Mouse (Mus musculus) mouse embryonic stem cell (cell line): ENCODE measurements around the gene Srxn1.

ENCODE experiments used
- in situ Hi-C, 2 experiments: fragments of 300-500 bp; cut with MboI; formaldehyde crosslinking; loops; 1 replicate in 1 of 2; 3 replicates in 1 of 2; pipeline ENCODE4 v1.14.3; 2019 to 2020; ENCODE audit warnings: low sequenced_read_pairs in 2 of 2, low pct_unique_long_range_greater_than_20kb in 1 of 2, mixed read lengths in 1 of 2; ENCODE audit not compliant: unreplicated experiment in 1 of 2

The Srxn1 gene

GRCm38 (mm10) chr2:152143279-152144157, 38.2 kb downstream of the Srxn1 start, which contains the start of gene Tcf15:
Gene Tcf15 (plus strand): TSS chr2:152143561.
- in situ Hi-C loops: no loop called here

- in situ Hi-C loops: no loop called here
Observed at GRCm38 (mm10) chr2:152144158-152144450, 38.8 kb downstream of the Srxn1 start.

DNA sequence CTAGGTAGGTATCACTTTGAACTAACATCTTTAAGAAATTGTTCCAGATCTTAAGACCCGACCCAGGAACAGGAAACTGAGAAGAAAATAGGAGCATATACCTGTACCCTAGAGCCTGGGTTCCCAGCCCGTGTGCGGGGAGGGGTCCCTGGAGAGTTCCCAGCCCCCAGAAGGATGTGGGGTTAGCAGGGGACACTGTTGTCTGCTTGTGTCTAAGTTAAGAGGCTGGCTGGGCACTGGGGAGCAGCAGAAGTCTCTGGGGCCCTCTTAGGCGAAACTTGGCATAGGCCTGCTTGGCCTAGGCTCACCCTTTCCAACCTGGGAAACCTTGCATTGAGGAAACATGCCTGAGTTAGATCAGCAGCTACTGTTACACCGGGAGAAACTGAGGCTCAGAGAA, 39.2 kb downstream of the Srxn1 start:
- in situ Hi-C loops: no loop called here

GRCm38 (mm10) chr2:152145711-152146110, 40.4 kb downstream of the Srxn1 start:
- in situ Hi-C loops: no loop called here

GRCm38 (mm10) chr2:152147079-152147478, 41.8 kb downstream of the Srxn1 start:
- in situ Hi-C loops: no loop called here

- in situ Hi-C loops: no loop called here
Observed at GRCm38 (mm10) chr2:152148675-152149074, 43.4 kb downstream of the Srxn1 start.

DNA sequence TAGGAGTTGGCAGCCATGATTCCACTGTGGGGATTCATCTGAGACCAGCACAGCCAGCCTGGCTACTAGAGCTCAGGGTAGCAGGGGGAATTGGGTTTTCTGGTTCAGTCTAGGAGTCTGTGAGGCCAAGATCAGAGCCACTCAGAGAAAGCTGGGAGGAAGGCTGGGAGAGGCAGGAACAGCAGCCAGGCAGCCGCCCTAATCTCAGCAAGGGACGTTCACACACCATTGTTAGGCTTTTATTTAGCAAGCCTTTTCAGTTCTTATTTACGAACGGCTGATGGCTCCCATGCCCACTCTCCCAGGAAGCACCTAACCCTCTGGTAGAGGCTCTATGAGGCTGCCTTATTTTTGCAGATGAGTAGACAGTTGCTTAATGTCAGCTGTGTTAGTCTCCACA, 44.6 kb downstream of the Srxn1 start:
- in situ Hi-C loops: no loop called here

DNA sequence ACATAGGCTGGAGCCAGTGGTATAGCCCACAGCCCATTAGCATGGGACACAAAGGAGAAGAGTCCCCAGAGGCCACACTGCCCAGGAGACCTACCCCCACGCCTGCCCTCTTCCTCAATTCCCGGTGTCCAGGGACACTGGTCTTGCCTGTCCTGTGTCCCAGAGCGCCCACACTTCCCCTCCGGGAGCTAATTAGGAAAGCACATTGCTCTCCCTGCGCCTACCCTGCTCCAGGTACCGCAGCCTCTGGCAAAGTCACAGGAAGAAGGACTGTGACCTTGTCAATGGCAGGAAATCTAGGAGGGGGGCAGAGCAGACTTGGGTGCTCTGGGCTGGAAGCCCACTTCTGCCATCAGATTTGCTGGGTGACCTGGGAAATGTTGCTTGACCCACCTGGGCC, 45.1 kb downstream of the Srxn1 start:
- in situ Hi-C loops: no loop called here

DNA sequence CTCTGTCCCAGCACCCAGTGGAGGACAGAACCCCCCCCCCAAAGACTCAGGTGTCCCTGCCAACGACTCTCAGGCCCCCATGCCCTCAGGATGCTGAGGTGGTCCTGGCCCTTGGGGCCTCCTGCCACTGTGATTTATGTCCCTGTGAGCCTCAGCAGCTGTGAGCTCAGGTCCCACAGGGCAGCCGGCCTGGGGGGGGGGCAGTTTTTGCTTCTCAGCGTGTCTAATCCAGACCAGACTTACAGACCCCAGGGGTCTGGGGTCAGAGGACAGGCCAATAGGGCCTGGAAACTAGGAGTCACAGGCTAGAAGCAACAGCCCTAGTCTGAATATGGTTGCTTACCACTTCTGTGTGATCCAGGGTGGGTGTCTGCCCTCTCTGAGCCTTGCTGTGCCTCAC, 48.0 kb downstream of the Srxn1 start:
- in situ Hi-C loops: no loop called here

- in situ Hi-C loops: no loop called here
Observed at GRCm38 (mm10) chr2:152155414-152156208, 50.3 kb downstream of the Srxn1 start.

DNA sequence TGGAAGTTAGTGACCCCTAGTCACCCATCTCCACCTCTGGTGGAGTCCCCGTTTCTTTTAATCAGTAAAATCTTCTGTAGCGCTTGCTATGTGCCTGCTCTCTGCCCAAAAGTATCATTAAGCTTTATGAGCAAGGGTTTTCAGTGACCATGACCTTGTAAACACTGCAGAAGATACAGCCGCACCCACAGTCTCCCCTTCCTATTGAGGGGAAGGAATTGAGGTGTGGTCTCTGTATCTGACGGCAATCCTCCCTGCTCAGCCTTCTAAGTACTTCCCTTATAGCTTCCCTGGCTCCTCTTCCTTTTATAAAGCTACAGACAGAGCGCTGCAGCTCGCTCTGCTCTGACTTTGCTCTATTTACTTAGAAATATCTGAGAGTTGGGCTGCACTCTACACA, 51.2 kb downstream of the Srxn1 start:
- in situ Hi-C loops: no loop called here

- in situ Hi-C loops: no loop called here
Observed at GRCm38 (mm10) chr2:152159487-152159886, 54.2 kb downstream of the Srxn1 start.
